Mouse (Mus musculus): ENCODE measurements around the gene Igsf10.

The Igsf10 gene

DNA sequence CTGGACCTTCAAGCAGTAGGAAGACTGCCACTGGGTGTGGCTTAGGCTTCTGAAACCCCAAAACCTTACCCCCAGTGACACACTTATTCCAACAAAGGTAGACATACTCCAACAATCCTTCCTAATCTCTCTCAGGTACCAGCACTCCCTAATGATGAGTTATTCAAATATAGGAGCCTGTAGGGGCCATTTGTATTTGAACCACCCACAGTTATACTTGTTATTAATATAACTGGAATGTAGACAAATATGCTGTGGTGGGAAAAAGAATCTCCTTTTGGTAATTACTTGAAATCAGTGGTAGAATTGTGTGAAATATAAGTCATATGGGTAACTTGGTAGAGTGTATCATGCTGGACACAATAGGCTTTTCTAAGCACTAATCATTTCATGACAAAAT, 65.6 kb downstream of the Igsf10 start:
- DNase-seq = no peak

- no peak for DNase-seq
Observed at GRCm38 (mm10) chr3:59278254-59278533, 66.0 kb downstream of the Igsf10 start.

DNA sequence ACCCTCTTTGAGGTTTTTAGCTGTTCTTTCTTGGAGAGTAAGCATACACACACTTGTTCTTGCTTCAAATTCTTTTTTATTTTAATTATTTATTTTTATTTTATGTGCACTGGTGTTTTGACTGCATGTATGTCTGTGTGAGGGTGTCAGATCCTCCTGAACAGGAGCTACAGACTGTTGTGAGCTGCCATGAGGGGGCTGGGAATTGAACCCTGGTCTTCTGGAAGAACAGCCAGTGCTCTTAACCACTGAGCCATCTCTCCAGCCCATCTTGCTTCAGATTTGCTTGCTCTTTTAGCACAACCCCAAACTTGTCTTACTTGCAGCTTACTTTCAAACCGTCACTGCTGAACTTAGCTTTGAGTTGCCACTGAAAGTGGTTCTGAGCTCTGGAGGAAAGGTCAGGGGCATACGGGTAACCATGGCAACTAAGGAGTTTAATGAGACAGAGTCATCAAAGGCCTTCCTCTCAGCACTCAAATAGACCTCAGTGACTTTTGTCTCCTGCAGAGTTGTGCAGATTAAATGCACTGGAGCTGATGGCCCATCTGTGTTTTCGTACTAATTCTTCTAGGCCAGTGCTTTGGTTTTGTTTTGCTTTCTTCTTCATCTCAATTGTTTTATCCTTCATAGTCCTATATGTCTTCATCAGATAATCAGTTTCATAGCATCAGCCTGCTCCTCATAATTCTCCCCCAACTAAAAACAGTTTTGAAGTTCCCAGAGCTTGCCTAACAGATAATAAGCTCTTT, 66.5 kb downstream of the Igsf10 start:
- DNase-seq = no peak

DNA sequence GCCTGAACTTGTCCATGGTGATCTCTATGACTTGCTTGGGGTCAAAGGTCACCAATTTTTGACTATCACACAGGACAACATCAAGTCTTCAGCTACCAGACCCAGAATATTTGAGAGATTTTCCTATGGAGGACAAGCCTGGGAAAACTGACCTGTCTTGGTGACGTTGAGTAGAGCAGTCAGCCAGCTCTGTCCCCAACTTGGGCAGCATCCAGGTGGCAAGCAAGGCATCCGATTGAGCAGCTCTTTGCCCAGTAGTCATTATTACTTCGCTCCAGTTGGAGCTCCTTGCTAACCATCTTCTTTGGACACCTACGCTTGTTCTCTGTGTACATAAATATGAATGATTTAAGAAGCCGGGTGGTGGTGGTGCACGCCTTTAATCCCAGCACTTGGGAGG, 73.4 kb downstream of the Igsf10 start:
- DNase-seq = no peak

Data from cerebellum, adult 11 months (tissue).